In genomic region chr7:35333692-35334526, GRCm38 (mm10) we compare ENCODE assay signal across 8 mouse cellular contexts. TPM values are rescaled to one million over a fixed set of nuclear protein-coding genes. Genes with fewer than 3 reads are reported as not detected.
DNase-seq lines count a peak whose midpoint lies in the region; ATAC-seq lines count a peak whose summit lies in the region.

Gene Rhpn2 (plus strand): TSS chr7:35334170.

- H3K36me3 ChIP-seq in heart, embryonic 13.5 days: no peaks in the 10 kb centered on the region
- no peaks in the 10 kb centered on the region for H3K36me3 ChIP-seq in liver, embryonic 12.5 days
- no peaks in the 10 kb centered on the region for H3K36me3 ChIP-seq in stomach, embryonic 15.5 days

- H3K4me1 ChIP-seq in brown adipose tissue, adult 24 weeks (ENCODE audit: control insufficient read depth, insufficient read depth, insufficient read length, low read length): no peaks in the 10 kb centered on the region
- peaks cover 18% of the 10 kb centered on the region for H3K4me1 ChIP-seq in heart, embryonic 13.5 days
- peaks cover 27% of the 10 kb centered on the region for H3K4me1 ChIP-seq in liver, embryonic 12.5 days
- peaks cover 14% of the 10 kb centered on the region for H3K4me1 ChIP-seq in stomach, embryonic 15.5 days

- peaks cover 43% of the 10 kb centered on the region for H3K27me3 ChIP-seq in heart, embryonic 13.5 days (replicated peaks)
- peaks cover 76% of the 10 kb centered on the region for H3K27me3 ChIP-seq in liver, embryonic 12.5 days (replicated peaks)
- H3K27me3 ChIP-seq in stomach, embryonic 15.5 days (replicated peaks): 0 out of 2 replicates have a peak, but pooled peaks cover 3% of the 10 kb centered on the region

- WGBS in heart, embryonic 13.5 days: under 1% methylated on average over 52 of the region's 52 CpGs
- WGBS in liver, embryonic 12.5 days (ENCODE audit: insufficient replicate concordance): under 1% methylated on average over 50 of the region's 52 CpGs
- under 1% methylated on average over 52 of the region's 52 CpGs for WGBS in stomach, embryonic 15.5 days

- H3K4me3 ChIP-seq in brown adipose tissue, adult 24 weeks (ENCODE audit: insufficient read depth, low read depth, low read length): peak within 1 kb of the TSS; percentile 66
- H3K4me3 ChIP-seq in heart, embryonic 13.5 days: peak within 1 kb of the TSS; percentile 68
- peak within 1 kb of the TSS; percentile 62 for H3K4me3 ChIP-seq in liver, embryonic 12.5 days
- peak within 1 kb of the TSS; percentile 68 for H3K4me3 ChIP-seq in stomach, embryonic 15.5 days (replicated peaks)

- peak within 1 kb of the TSS; percentile 86 for H3K9ac ChIP-seq in heart, embryonic 13.5 days
- peak within 1 kb of the TSS; percentile 70 for H3K9ac ChIP-seq in liver, embryonic 12.5 days
- peak within 1 kb of the TSS; percentile 86 for H3K9ac ChIP-seq in stomach, embryonic 15.5 days

- ATAC-seq in heart, embryonic 13.5 days (ENCODE audit: extremely low read depth, insufficient number of reproducible peaks, low FRiP score, low TSS enrichment): peak; percentile 99
- ATAC-seq in liver, embryonic 12.5 days: peak; percentile 98
- ATAC-seq in stomach, embryonic 15.5 days (ENCODE audit: insufficient read depth, low FRiP score, low read depth): peak; percentile 98

- no peaks in the 10 kb centered on the region for H3K9me3 ChIP-seq in heart, embryonic 13.5 days
- no peaks in the 10 kb centered on the region for H3K9me3 ChIP-seq in liver, embryonic 12.5 days (replicated peaks)
- H3K9me3 ChIP-seq in stomach, embryonic 15.5 days: no peaks in the 10 kb centered on the region

- peak; percentile 98 for DNase-seq in CD4-positive, CD25-positive, alpha-beta regulatory T cell, adult 2 months (ENCODE audit: low read depth, low spot score)
- peak; percentile 82 for DNase-seq in fat pad, adult 2 months (ENCODE audit: extremely low read depth, low read depth, low spot score)
- DNase-seq in kidney, postnatal 10 days: peak; percentile 100
- DNase-seq in natural killer cell, adult 2 months (ENCODE audit: low spot score in 2 of 2): peak; percentile 98 to 99

- H3K27ac ChIP-seq in brown adipose tissue, adult 24 weeks (replicated peaks; ENCODE audit: low read depth, low read length): no peak within 1 kb of the TSS; the same call in 1 of the 2 replicates
- peak within 1 kb of the TSS; percentile 49 for H3K27ac ChIP-seq in heart, embryonic 13.5 days (replicated peaks)
- H3K27ac ChIP-seq in liver, embryonic 12.5 days: no peak within 1 kb of the TSS; the same call in 1 of the 2 replicates
- peak within 1 kb of the TSS; percentile 81 for H3K27ac ChIP-seq in stomach, embryonic 15.5 days

- peak within 1 kb of the TSS; percentile 99 for H3K4me2 ChIP-seq in heart, embryonic 13.5 days
- peak within 1 kb of the TSS; percentile 91 for H3K4me2 ChIP-seq in liver, embryonic 12.5 days
- H3K4me2 ChIP-seq in stomach, embryonic 15.5 days: peak within 1 kb of the TSS; percentile 99

RNA-seq across cellular contexts. Expression of gene Rhpn2, which starts in this region (rescaled TPM):
- polyA plus RNA-seq in brown adipose tissue, adult 24 weeks (2012; ENCODE audit: insufficient read depth, insufficient read length, missing spikeins): 2.0 and 3.6 TPM in 2 replicates
- 5.3 and 6.0 TPM in 2 replicates for polyA plus RNA-seq in heart, embryonic 13.5 days (2015; fragmentation: Nextera tagmentation; extraction: Ambion mirVana)
- polyA plus RNA-seq in liver, embryonic 12.5 days (2016; fragmentation: Nextera tagmentation; extraction: Ambion mirVana): 4.6 and 5.5 TPM in 2 replicates
- 29.2 and 38.2 TPM in 2 replicates for polyA plus RNA-seq in stomach, embryonic 15.5 days (2015; fragmentation: Nextera tagmentation; extraction: Ambion mirVana)

Comparison
In these comparisons a context has a peak if more than half of its experiments do, and no peak if none do; other contexts are left out.
1. H3K27ac ChIP-seq: peak in heart, embryonic 13.5 days (single experiment) and stomach, embryonic 15.5 days (single experiment); none in brown adipose tissue, adult 24 weeks (single experiment) and liver, embryonic 12.5 days (single experiment).
2. Peak in every context shown above with its lines, with median percentiles within 50 percentile points of each other: DNase-seq, H3K4me3 ChIP-seq, ATAC-seq, H3K4me2 ChIP-seq and H3K9ac ChIP-seq.